Mouse (Mus musculus): ENCODE results near the gene Svs6. TPM values are rescaled to one million over a fixed set of nuclear protein-coding genes. Genes with fewer than 3 reads are reported as not detected.
"Not testable (repeated sequence)": the region's sequence is repeated elsewhere in the genome, so short reads cannot be mapped to it uniquely, and the experiment has no call there.

Svs6 gene
- polyA plus RNA-seq (2015; fragmentation: Nextera tagmentation; extraction: Ambion mirVana), result not detected in 2 replicates

DNA sequence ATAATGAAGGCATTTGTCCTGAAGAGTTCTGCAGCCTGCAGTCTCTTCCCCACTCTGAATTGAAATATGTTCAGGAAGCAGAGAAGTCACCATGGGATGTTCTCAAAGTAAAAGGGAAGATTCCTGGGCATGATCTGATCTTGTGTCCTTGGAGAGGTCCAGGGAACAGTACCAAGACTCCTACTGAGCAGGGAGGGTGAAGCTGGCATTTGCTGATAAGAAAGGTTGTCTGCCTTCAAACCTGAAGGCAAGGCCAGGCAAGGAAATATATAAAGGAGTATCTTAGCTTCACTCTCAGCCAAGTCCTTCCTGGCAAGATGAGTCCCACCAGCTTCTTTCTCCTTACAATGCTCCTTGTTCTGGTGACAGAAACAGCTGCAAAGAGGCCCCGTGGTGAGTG lies at the start of gene Svs6:
Gene Svs6 (plus strand): TSS at position 301 of the 400 bp plus-strand sequence.
- H3K9ac ChIP-seq (replicated peaks); H3K4me2 ChIP-seq (replicated peaks); H3K4me1 ChIP-seq (replicated peaks); H3K27ac ChIP-seq; H3K36me3 ChIP-seq; H3K4me3 ChIP-seq (replicated peaks); ATAC-seq; H3K9me3 ChIP-seq; H3K27me3 ChIP-seq: not testable (repeated sequence)
- WGBS, result 84% methylated on average over 1 of the region's 1 CpGs

GRCm38 (mm10) chr2:164278359-164278758 lies 38.2 kb upstream of the Svs6 start, which contains the start of gene Svs4:
Gene Svs4, minus strand, starts transcription at chr2:164278459.
- no peak within 1 kb of the TSS for H3K4me3 ChIP-seq (replicated peaks)
- ATAC-seq, result no peak
- no peaks in the 10 kb centered on the region for H3K36me3 ChIP-seq
- no peaks in the 10 kb centered on the region for H3K9me3 ChIP-seq
- H3K4me2 ChIP-seq (replicated peaks), result no peak within 1 kb of the TSS
- no peak within 1 kb of the TSS for H3K9ac ChIP-seq (replicated peaks)
- WGBS, result 95% methylated on average over 4 of the region's 4 CpGs
- H3K27ac ChIP-seq, result no peak within 1 kb of the TSS
- no peaks in the 10 kb centered on the region for H3K27me3 ChIP-seq
- H3K4me1 ChIP-seq (replicated peaks), result no peaks in the 10 kb centered on the region

DNA sequence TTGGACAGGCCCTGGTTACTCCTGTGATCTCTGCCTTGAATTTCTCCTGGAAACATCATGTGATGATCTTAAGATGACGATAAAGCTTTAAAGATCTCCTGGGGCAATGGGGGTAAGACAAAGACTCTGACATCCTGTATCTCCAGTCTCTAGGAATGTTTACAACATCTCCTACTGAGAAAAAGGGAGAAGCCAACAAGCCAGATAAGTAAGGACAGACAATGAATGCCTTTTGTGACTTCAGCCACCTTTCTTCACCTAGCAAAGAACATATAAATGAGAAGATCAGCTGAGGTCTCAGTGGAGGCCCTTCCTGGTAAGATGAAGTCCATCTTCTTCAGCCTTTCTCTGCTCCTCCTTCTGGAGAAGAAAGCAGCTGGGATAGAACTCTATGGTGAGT lies 27.6 kb upstream of the Svs6 start, which contains the start of gene Svs3a:
Gene Svs3a (plus strand): TSS at position 301 of the 400 bp plus-strand sequence.
- H3K9ac ChIP-seq (replicated peaks); H3K4me3 ChIP-seq (replicated peaks); H3K4me2 ChIP-seq (replicated peaks); H3K36me3 ChIP-seq; H3K27me3 ChIP-seq; H3K9me3 ChIP-seq; H3K4me1 ChIP-seq (replicated peaks); ATAC-seq; H3K27ac ChIP-seq: not testable (repeated sequence)
- 79% methylated on average over 1 of the region's 1 CpGs for WGBS

DNA sequence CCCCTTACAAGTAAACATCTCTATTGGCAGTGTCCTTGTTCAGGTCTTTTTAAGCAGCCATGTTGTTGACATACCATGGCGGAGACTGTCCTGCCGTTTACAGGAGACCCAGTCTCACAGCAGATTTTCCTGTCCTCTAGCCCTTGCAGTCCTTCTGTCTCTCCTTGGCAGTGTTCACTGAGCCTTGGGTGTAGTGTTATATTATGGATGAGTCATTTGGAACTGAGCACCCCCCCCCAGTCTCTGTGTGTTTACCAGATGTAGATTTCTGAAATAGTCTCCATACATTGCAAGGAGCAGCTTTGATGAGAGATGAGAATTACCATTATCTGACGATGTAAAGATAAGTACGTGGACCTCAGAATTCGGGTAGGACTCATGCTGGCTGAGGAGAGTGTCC lies 4.0 kb upstream of the Svs6 start:
- Histone ChIP-seq H3K9me3 (no peaks in the 10 kb centered on the region), H3K36me3 (no peaks in the 10 kb centered on the region), H3K27ac (no peak overlapping the region), H3K4me1 (replicated peaks) (no peaks in the 10 kb centered on the region), H3K27me3 (no peaks in the 10 kb centered on the region), H3K4me3 (replicated peaks) (no peak overlapping the region), H3K4me2 (replicated peaks) (no peak overlapping the region), H3K9ac (replicated peaks) (no peak overlapping the region)
- WGBS, result 89% methylated on average over 5 of the region's 5 CpGs
- ATAC-seq, result no peak

DNA sequence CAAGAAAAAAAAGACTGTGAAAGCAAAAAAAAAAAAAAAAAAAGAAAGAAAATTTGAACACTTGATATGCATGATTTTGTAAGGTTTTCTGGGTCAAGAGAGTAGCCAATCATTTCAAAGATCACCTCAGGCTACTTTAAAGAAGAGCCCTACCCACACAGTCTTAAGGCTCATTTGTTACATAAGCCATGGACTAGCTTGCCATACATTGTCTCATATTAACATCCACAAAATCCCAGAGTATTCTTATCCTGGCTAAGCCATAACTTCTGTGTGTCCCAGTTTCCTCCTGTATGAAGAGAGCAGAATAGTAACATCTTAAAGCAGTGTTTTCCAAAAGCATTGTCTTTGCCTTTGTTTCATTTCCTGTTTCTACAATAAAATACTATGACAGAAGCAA lies 1.1 kb upstream of the Svs6 start:
- not testable (repeated sequence) for H3K4me2 ChIP-seq (replicated peaks); H3K27ac ChIP-seq; ATAC-seq; H3K36me3 ChIP-seq; H3K9ac ChIP-seq (replicated peaks); H3K9me3 ChIP-seq; H3K4me3 ChIP-seq (replicated peaks); H3K27me3 ChIP-seq; H3K4me1 ChIP-seq (replicated peaks)

- 87% methylated on average over 6 of the region's 6 CpGs for WGBS
- H3K36me3 ChIP-seq, result no peaks in the 10 kb centered on the region
- H3K4me3 ChIP-seq (replicated peaks), result no peak overlapping the region
- H3K9ac ChIP-seq (replicated peaks), result no peak overlapping the region
- no peak overlapping the region for H3K27ac ChIP-seq
- H3K4me1 ChIP-seq (replicated peaks), result no peaks in the 10 kb centered on the region
- no peaks in the 10 kb centered on the region for H3K9me3 ChIP-seq
- H3K4me2 ChIP-seq (replicated peaks), result no peak overlapping the region
- ATAC-seq, result no peak
- H3K27me3 ChIP-seq, result no peaks in the 10 kb centered on the region
Observed at GRCm38 (mm10) chr2:164320983-164321382, 4.4 kb downstream of the Svs6 start.

GRCm38 (mm10) chr2:164332440-164332839 lies 15.9 kb downstream of the Svs6 start, which contains the start of gene Svs5:
Gene Svs5, plus strand, starts transcription at chr2:164332740.
- not testable (repeated sequence) for H3K4me2 ChIP-seq (replicated peaks); H3K4me3 ChIP-seq (replicated peaks); H3K9me3 ChIP-seq; H3K27me3 ChIP-seq; H3K9ac ChIP-seq (replicated peaks); H3K36me3 ChIP-seq; H3K4me1 ChIP-seq (replicated peaks); H3K27ac ChIP-seq; ATAC-seq
- 92% methylated on average over 3 of the region's 3 CpGs for WGBS

GRCm38 (mm10) chr2:164343732-164344131 lies 27.2 kb downstream of the Svs6 start:
- not testable (repeated sequence) for H3K36me3 ChIP-seq; H3K4me2 ChIP-seq (replicated peaks); ATAC-seq; H3K4me1 ChIP-seq (replicated peaks); H3K27me3 ChIP-seq; H3K4me3 ChIP-seq (replicated peaks); H3K27ac ChIP-seq; H3K9me3 ChIP-seq; H3K9ac ChIP-seq (replicated peaks)
- 65% methylated on average over 1 of the region's 1 CpGs for WGBS

DNA sequence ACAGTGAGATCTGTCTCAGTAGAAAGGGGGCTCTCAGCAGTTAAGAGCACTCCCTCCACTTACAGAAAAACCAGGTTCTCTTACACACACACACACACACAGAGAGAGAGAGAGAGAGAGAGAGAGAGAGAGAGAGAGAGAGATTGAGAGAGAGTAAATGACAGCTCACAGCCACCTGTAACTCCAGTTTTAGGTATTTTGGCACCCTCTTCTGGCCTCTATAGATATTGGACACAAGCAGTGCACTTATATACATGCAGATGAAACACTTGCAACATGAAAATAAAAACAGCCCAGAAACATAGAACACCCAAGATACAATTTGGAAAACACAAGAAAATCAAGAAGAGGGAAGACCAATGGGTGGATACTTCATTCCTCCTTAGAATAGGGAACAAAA lies 31.1 kb downstream of the Svs6 start:
- not testable (repeated sequence) for H3K36me3 ChIP-seq; H3K9ac ChIP-seq (replicated peaks); ATAC-seq; H3K4me3 ChIP-seq (replicated peaks); H3K27ac ChIP-seq; H3K4me2 ChIP-seq (replicated peaks); H3K4me1 ChIP-seq (replicated peaks); H3K27me3 ChIP-seq; H3K9me3 ChIP-seq

GRCm38 (mm10) chr2:164348980-164349379 lies 32.4 kb downstream of the Svs6 start:
- Histone ChIP-seq H3K4me3 (replicated peaks) (no peak overlapping the region), H3K36me3 (no peaks in the 10 kb centered on the region), H3K9me3 (0 out of 2 replicates have a peak, but pooled peaks cover 3% of the 10 kb centered on the region), H3K4me1 (replicated peaks) (no peaks in the 10 kb centered on the region), H3K27me3 (no peaks in the 10 kb centered on the region), H3K27ac (no peak overlapping the region), H3K4me2 (replicated peaks) (no peak overlapping the region), H3K9ac (replicated peaks) (no peak overlapping the region)
- no peak for ATAC-seq
- 92% methylated on average over 3 of the region's 3 CpGs for WGBS

DNA sequence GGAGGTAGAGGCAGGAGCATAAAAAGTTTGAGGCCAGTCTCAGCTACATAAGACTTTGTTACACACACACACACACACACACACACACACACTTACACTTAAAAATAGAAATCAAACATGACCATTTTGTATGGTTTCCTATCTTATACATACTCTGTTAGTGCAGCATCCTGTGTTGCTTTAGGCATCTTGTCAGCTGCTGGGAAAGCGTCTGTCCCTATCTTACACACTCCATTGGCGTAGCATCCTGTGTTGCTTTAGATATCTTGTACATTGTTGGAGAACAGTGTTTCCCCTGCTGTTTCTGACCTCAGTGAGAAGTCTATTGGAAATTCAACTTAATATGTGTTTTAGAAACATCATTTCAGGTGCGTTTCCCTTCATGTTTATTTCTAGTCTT lies 36.1 kb downstream of the Svs6 start:
- H3K27me3 ChIP-seq, result no peaks in the 10 kb centered on the region
- H3K4me2 ChIP-seq (replicated peaks), result no peak overlapping the region
- no peak overlapping the region for H3K27ac ChIP-seq
- no peak for ATAC-seq
- H3K9ac ChIP-seq (replicated peaks), result no peak overlapping the region
- WGBS, result 88% methylated on average over 3 of the region's 3 CpGs
- no peaks in the 10 kb centered on the region for H3K4me1 ChIP-seq (replicated peaks)
- no peaks in the 10 kb centered on the region for H3K36me3 ChIP-seq
- H3K9me3 ChIP-seq, result 0 out of 2 replicates have a peak, but pooled peaks cover 3% of the 10 kb centered on the region
- no peak overlapping the region for H3K4me3 ChIP-seq (replicated peaks)

DNA sequence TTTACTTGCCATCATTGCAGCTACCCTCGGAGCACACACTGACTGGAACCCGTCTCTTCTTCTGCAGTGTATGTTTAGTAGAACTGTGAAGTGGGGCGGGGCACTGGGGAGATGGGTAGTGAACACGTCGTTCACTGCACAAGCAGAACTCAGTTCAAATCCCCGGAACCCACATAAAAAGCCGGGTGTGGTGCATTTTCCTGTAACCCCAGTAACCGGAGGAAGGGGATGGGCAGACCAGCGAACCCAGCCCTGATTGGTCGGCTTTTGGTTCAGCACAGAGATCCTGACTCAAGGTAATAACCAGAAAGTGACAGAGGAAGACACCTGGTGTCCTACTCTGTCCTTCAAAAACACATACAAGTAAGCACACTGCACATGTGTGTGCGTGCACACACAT lies 36.8 kb downstream of the Svs6 start:
- Histone ChIP-seq H3K4me3 (replicated peaks) (no peak overlapping the region), H3K9ac (replicated peaks) (no peak overlapping the region), H3K9me3 (0 out of 2 replicates have a peak, but pooled peaks cover 3% of the 10 kb centered on the region), H3K27ac (no peak overlapping the region), H3K4me1 (replicated peaks) (no peaks in the 10 kb centered on the region), H3K4me2 (replicated peaks) (no peak overlapping the region), H3K36me3 (no peaks in the 10 kb centered on the region), H3K27me3 (no peaks in the 10 kb centered on the region)
- 92% methylated on average over 11 of the region's 11 CpGs for WGBS
- no peak for ATAC-seq

- Histone ChIP-seq H3K27me3 (no peaks in the 10 kb centered on the region), H3K4me1 (replicated peaks) (0 out of 2 replicates have a peak, but pooled peaks cover 8% of the 10 kb centered on the region), H3K4me3 (replicated peaks) (no peak overlapping the region), H3K27ac (no peak overlapping the region), H3K9ac (replicated peaks) (no peak overlapping the region), H3K4me2 (replicated peaks) (no peak overlapping the region), H3K9me3 (no peaks in the 10 kb centered on the region), H3K36me3 (no peaks in the 10 kb centered on the region)
- WGBS, result 78% methylated on average over 11 of the region's 11 CpGs
- ATAC-seq, result no peak
Observed at GRCm38 (mm10) chr2:164356177-164356967, 39.8 kb downstream of the Svs6 start.

Measured in midbrain, embryonic 13.5 days (tissue).